Mouse (Mus musculus): ENCODE measurements at regions not wholly inside any gene's neighbourhood (a gene's known extent, or its start where the extent isn't known, plus 50 kb on each side); places are given as distances from the start of the nearest gene placed in this dataset.

- Histone ChIP-seq H3K9ac (ENCODE audit: control insufficient read depth, low read depth, low read length, poor library complexity, severe bottlenecking) (no peak overlapping the region), H3K4me1 (ENCODE audit: control insufficient read depth in 1 of 2, insufficient read depth in 2 of 2, low read length in 2 of 2) (no peaks in the 10 kb centered on the region), H3K36me3 (ENCODE audit: control insufficient read depth in 1 of 2, insufficient read depth in 2 of 2, low read length in 2 of 2) (no peaks in the 10 kb centered on the region), H3K4me3 (ENCODE audit: control insufficient read depth in 1 of 2, insufficient read depth in 1 of 2, low read depth in 2 of 2, low read length in 2 of 2) (no peak overlapping the region), H3K79me2 (ENCODE audit: control insufficient read depth, insufficient read depth, low read length, poor library complexity) (no peaks in the 10 kb centered on the region), H3K27ac (ENCODE audit: control insufficient read depth, low read depth, low read length) (no peak overlapping the region), H3K27me3 (ENCODE audit: control insufficient read depth in 1 of 2, insufficient read depth in 2 of 2, low read length in 2 of 2) (no peaks in the 10 kb centered on the region), H3K9me3 (replicated peaks; ENCODE audit: insufficient read depth, low read length) (no peaks in the 10 kb centered on the region)
- no peak for DNase-seq (ENCODE audit: low read depth, low spot score)
- no peak for TF ChIP-seq MAX (IDR thresholded peaks at IDR 0.05; ENCODE audit: low read length)
- no peak for TF ChIP-seq ELF1 (IDR thresholded peaks at IDR 0.05; ENCODE audit: low read depth, low read length)
- TF ChIP-seq TCF12 (IDR thresholded peaks at IDR 0.05; ENCODE audit: low read depth, low read length), result no peak
- no peak for TF ChIP-seq JUND (IDR thresholded peaks at IDR 0.05; ENCODE audit: low read depth, low read length)
- no peak for TF ChIP-seq CHD2 (IDR thresholded peaks at IDR 0.05; ENCODE audit: low read length)
- TF ChIP-seq TAL1 (IDR thresholded peaks at IDR 0.05; ENCODE audit: low read length), result no peak
- TF ChIP-seq MEF2A (IDR thresholded peaks at IDR 0.05; ENCODE audit: extremely low read depth, insufficient replicate concordance, low read depth, low read length, poor library complexity, severe bottlenecking), result no peak
- TF ChIP-seq MAZ (IDR thresholded peaks at IDR 0.05; ENCODE audit: low read depth, low read length), result no peak
- no peak for TF ChIP-seq KAT2A (conservative IDR thresholded peaks at IDR 0.05; ENCODE audit: low read depth, low read length)
These were observed 206.1 kb downstream of the Gm5426 start for GRCm38 (mm10) chr10:96342476-96342875.

GRCm38 (mm10) chr10:96343666-96344065 is 207.3 kb downstream of the Gm5426 start:
- no peaks in the 10 kb centered on the region for H3K79me2 ChIP-seq (ENCODE audit: control insufficient read depth, insufficient read depth, low read length, poor library complexity)
- H3K27me3 ChIP-seq (ENCODE audit: control insufficient read depth in 1 of 2, insufficient read depth in 2 of 2, low read length in 2 of 2), result no peaks in the 10 kb centered on the region
- H3K4me3 ChIP-seq (ENCODE audit: control insufficient read depth in 1 of 2, insufficient read depth in 1 of 2, low read depth in 2 of 2, low read length in 2 of 2), result no peak overlapping the region
- no peak overlapping the region for H3K9ac ChIP-seq (ENCODE audit: control insufficient read depth, low read depth, low read length, poor library complexity, severe bottlenecking)
- no peaks in the 10 kb centered on the region for H3K4me1 ChIP-seq (ENCODE audit: control insufficient read depth in 1 of 2, insufficient read depth in 2 of 2, low read length in 2 of 2)
- TF ChIP-seq MAFK (IDR thresholded peaks at IDR 0.05; ENCODE audit: borderline replicate concordance, low read depth, low read length) (no peak), SIN3A (IDR thresholded peaks at IDR 0.05; ENCODE audit: low read length) (no peak), POLR2A (IDR thresholded peaks at IDR 0.05; ENCODE audit: control insufficient read depth in 1 of 2, insufficient read depth in 1 of 2, low read depth in 1 of 2, low read length in 2 of 2, poor library complexity in 1 of 2) (no peak), CTCF (IDR thresholded peaks at IDR 0.05 in 2 of 3, conservative IDR thresholded peaks at IDR 0.05 in 1 of 3; ENCODE audit: control insufficient read depth in 1 of 3, insufficient read depth in 1 of 3, low read depth in 2 of 3, low read length in 3 of 3, poor library complexity in 1 of 3, severe bottlenecking in 1 of 3) (no peak), USF2 (IDR thresholded peaks at IDR 0.05; ENCODE audit: borderline replicate concordance in 1 of 2, insufficient read depth in 1 of 2, low read depth in 1 of 2, low read length in 2 of 2) (no peak), EP300 (IDR thresholded peaks at IDR 0.05; ENCODE audit: low read depth in 1 of 2, low read length in 2 of 2) (no peak), UBTF (IDR thresholded peaks at IDR 0.05; ENCODE audit: borderline replicate concordance, insufficient read depth, low read depth, low read length) (no peak), ZMIZ1 (IDR thresholded peaks at IDR 0.05; ENCODE audit: low read depth, low read length) (no peak)
- H3K27ac ChIP-seq (ENCODE audit: control insufficient read depth, low read depth, low read length), result no peak overlapping the region
- H3K9me3 ChIP-seq (replicated peaks; ENCODE audit: insufficient read depth, low read length), result no peaks in the 10 kb centered on the region
- H3K36me3 ChIP-seq (ENCODE audit: control insufficient read depth in 1 of 2, insufficient read depth in 2 of 2, low read length in 2 of 2), result no peaks in the 10 kb centered on the region
- no peak for DNase-seq (ENCODE audit: low read depth, low spot score)
